Mouse (Mus musculus) heart, embryonic 16.5 days (tissue): Measurements from ENCODE around the gene Supt5. TPM values are rescaled to one million over a fixed set of nuclear protein-coding genes. Genes with fewer than 3 reads are reported as not detected.

ENCODE experiments used
- ATAC-seq: fragments of 200-750 bp; cut with Nextera tagmentation; replicated peaks from 2 replicates; pipeline ENCODE4 v1.8.0; 2017; ENCODE audit warnings: moderate number of reproducible peaks; ENCODE audit not compliant: insufficient read depth, low FRiP score; ENCODE audit errors: extremely low read depth
- H3K27ac ChIP-seq: fragments of 300-500 bp; sonication (generic); 2 replicates; pipeline ENCODE4 v1.5.1; 2014; ENCODE audit warnings: mild to moderate bottlenecking, low read length, control low read depth, moderate library complexity
- H3K27me3 ChIP-seq: fragments of 300-500 bp; sonication (generic); 2 replicates; pipeline ENCODE4 v1.6.1; 2014; ENCODE audit warnings: low read length, mixed read lengths; ENCODE audit not compliant: control insufficient read depth, insufficient read depth
- H3K36me3 ChIP-seq: fragments of 300-500 bp; sonication (generic); 2 replicates; pipeline ENCODE4 v1.6.1; 2014; ENCODE audit not compliant: control insufficient read depth, insufficient read depth
- H3K4me1 ChIP-seq: fragments of 300-500 bp; sonication (generic); 2 replicates; pipeline ENCODE4 v1.6.1; 2014; ENCODE audit warnings: low read length, mixed read lengths; ENCODE audit not compliant: control insufficient read depth, insufficient read depth
- H3K4me2 ChIP-seq: fragments of 300-500 bp; sonication (generic); 2 replicates; pipeline ENCODE4 v1.6.1; 2014; ENCODE audit warnings: low read depth, mild to moderate bottlenecking, control low read depth, low read length
- H3K4me3 ChIP-seq: fragments of 300-500 bp; sonication (generic); 2 replicates; pipeline ENCODE4 v1.5.1; 2014; ENCODE audit warnings: mild to moderate bottlenecking, control low read depth, low read length
- H3K9ac ChIP-seq: fragments of 300-500 bp; sonication (generic); 2 replicates; pipeline ENCODE4 v1.6.1; 2014; ENCODE audit warnings: low read length, control low read depth
- H3K9me3 ChIP-seq: fragments of 300-500 bp; sonication (generic); replicated peaks from 2 replicates; pipeline ENCODE4 v1.6.1; 2016; ENCODE audit warnings: low read length; ENCODE audit not compliant: control insufficient read depth
- WGBS: fragments of 180-500 bp; shearing (Covaris S2); extraction: QIAGEN DNeasy Blood & Tissue Kit; methylation state at CpG from one replicate; pipeline ENCODE4 v1.1.7; 2014; 5-methylcytosine and 5-hydroxymethylcytosine counted together
- polyA plus RNA-seq: library from polyadenylated mRNA; unstranded; fragments of >200 nt; fragmentation: Nextera tagmentation; extraction: Ambion mirVana; gene quantifications from 2 replicates; pipeline ENCODE4 v1.2.1, GENCODE M21; 2015

Gene Supt5
- polyA plus RNA-seq, 1 experiment from 2014 or later = 62.8 TPM

GRCm38 (mm10) chr7:28271761-28272160 lies 66.8 kb downstream of the Supt5 start:
- Histone ChIP-seq H3K9ac (no peak overlapping the region), H3K27ac (no peak overlapping the region), H3K27me3 (no peaks in the 10 kb centered on the region), H3K4me3 (no peak overlapping the region), H3K9me3 (no peaks in the 10 kb centered on the region), H3K36me3 (peaks cover 17% of the 10 kb centered on the region; the same call in 1 of the 2 replicates), H3K4me2 (no peak overlapping the region), H3K4me1 (peaks cover 6% of the 10 kb centered on the region)
- WGBS = 65% methylated on average over 3 of the region's 3 CpGs
- ATAC-seq = no peak

- Histone ChIP-seq H3K4me1 (peaks cover 6% of the 10 kb centered on the region), H3K27ac (no peak overlapping the region), H3K4me2 (no peak overlapping the region), H3K27me3 (no peaks in the 10 kb centered on the region), H3K9me3 (no peaks in the 10 kb centered on the region), H3K36me3 (peaks cover 17% of the 10 kb centered on the region; the same call in 1 of the 2 replicates), H3K9ac (no peak overlapping the region), H3K4me3 (no peak overlapping the region)
- no peak for ATAC-seq
- 92% methylated on average over 12 of the region's 12 CpGs for WGBS
These were observed 69.2 kb downstream of the Supt5 start for GRCm38 (mm10) chr7:28269355-28269754.

- peak overlapping the region; percentile 76 for H3K4me3 ChIP-seq
- peak overlapping the region; percentile 84; the same call in 1 of the 2 replicates for H3K27ac ChIP-seq
- peak overlapping the region; percentile 96 for H3K9ac ChIP-seq
- no peaks in the 10 kb centered on the region for H3K9me3 ChIP-seq
- no peak for ATAC-seq
- peaks cover 6% of the 10 kb centered on the region for H3K4me1 ChIP-seq
- H3K27me3 ChIP-seq = no peaks in the 10 kb centered on the region
- 29% methylated on average over 16 of the region's 16 CpGs for WGBS
- peaks cover 17% of the 10 kb centered on the region; the same call in 1 of the 2 replicates for H3K36me3 ChIP-seq
- H3K4me2 ChIP-seq = peak overlapping the region; percentile 72
These were observed 70.0 kb downstream of the Supt5 start for GRCm38 (mm10) chr7:28268576-28268975.

- peak overlapping the region; percentile 72 for H3K4me2 ChIP-seq
- no peaks in the 10 kb centered on the region for H3K9me3 ChIP-seq
- H3K4me3 ChIP-seq = peak overlapping the region; percentile 76
- peak overlapping the region; percentile 84 for H3K27ac ChIP-seq
- peak; percentile 77 for ATAC-seq
- WGBS = under 1% methylated on average over 54 of the region's 62 CpGs
- H3K4me1 ChIP-seq = peaks cover 6% of the 10 kb centered on the region
- H3K36me3 ChIP-seq = peaks cover 17% of the 10 kb centered on the region; the same call in 1 of the 2 replicates
- peak overlapping the region; percentile 96 for H3K9ac ChIP-seq
- no peaks in the 10 kb centered on the region for H3K27me3 ChIP-seq
These were observed 70.5 kb downstream of the Supt5 start for GRCm38 (mm10) chr7:28268042-28268531.

- peak; percentile 92 for ATAC-seq
- peaks cover 6% of the 10 kb centered on the region for H3K4me1 ChIP-seq
- H3K9me3 ChIP-seq = no peaks in the 10 kb centered on the region
- peak within 1 kb of the TSS; percentile 96 for H3K9ac ChIP-seq
- peaks cover 15% of the 10 kb centered on the region; the same call in 1 of the 2 replicates for H3K36me3 ChIP-seq
- peak within 1 kb of the TSS; percentile 76 for H3K4me3 ChIP-seq
- WGBS = 6% methylated on average over 57 of the region's 57 CpGs
- H3K27me3 ChIP-seq = no peaks in the 10 kb centered on the region
- H3K4me2 ChIP-seq = peak within 1 kb of the TSS; percentile 72
- peak within 1 kb of the TSS; percentile 84 for H3K27ac ChIP-seq
These were observed 71.2 kb downstream of the Supt5 start, which contains the start of gene Eid2 for GRCm38 (mm10) chr7:28267129-28268041. TSS of gene Eid2 (plus strand) at chr7:28267881.

GRCm38 (mm10) chr7:28265391-28265790 lies 73.2 kb downstream of the Supt5 start:
- peaks cover 6% of the 10 kb centered on the region for H3K4me1 ChIP-seq
- H3K27ac ChIP-seq = no peak overlapping the region
- no peaks in the 10 kb centered on the region for H3K9me3 ChIP-seq
- H3K36me3 ChIP-seq = 0 out of 2 replicates have a peak, but pooled peaks cover 8% of the 10 kb centered on the region
- H3K4me2 ChIP-seq = no peak overlapping the region
- no peak for ATAC-seq
- no peaks in the 10 kb centered on the region for H3K27me3 ChIP-seq
- H3K9ac ChIP-seq = no peak overlapping the region
- 83% methylated on average over 13 of the region's 13 CpGs for WGBS
- H3K4me3 ChIP-seq = no peak overlapping the region

Other genes with a start within 250 kb of the Supt5 start
- gene 9530053A07Rik, start 209.3 kb downstream of the Supt5 start, polyA plus RNA-seq = 0.05 and 0.12 TPM in 2 replicates
- 62.4 and 71.5 TPM in 2 replicates for gene Fbl, start 169.0 kb downstream of the Supt5 start, polyA plus RNA-seq
- gene Dyrk1b, start 159.3 kb downstream of the Supt5 start, polyA plus RNA-seq = 7.7 and 8.9 TPM in 2 replicates
- gene Eid2, start 70.9 kb downstream of the Supt5 start, polyA plus RNA-seq = 0.68 and 0.94 TPM in 2 replicates
- gene Eid2b, start 61.0 kb downstream of the Supt5 start, polyA plus RNA-seq = 6.6 and 7.3 TPM in 2 replicates
- not detected in 2 replicates for gene Selenov, start 47.6 kb downstream of the Supt5 start, polyA plus RNA-seq
- 0.16 and 0.17 TPM in 2 replicates for gene Dll3, start 36.5 kb downstream of the Supt5 start, polyA plus RNA-seq
- 130 and 132 TPM in 2 replicates for gene Timm50, start 26.7 kb downstream of the Supt5 start, polyA plus RNA-seq
- gene Rps16, start 11.9 kb upstream of the Supt5 start, polyA plus RNA-seq = 506 and 555 TPM in 2 replicates
- gene Plekhg2, start 33.9 kb upstream of the Supt5 start, polyA plus RNA-seq = 35.8 and 41.8 TPM in 2 replicates
- gene Zfp36, start 41.5 kb upstream of the Supt5 start, polyA plus RNA-seq = 15.4 and 18.5 TPM in 2 replicates
- 41.3 and 50.1 TPM in 2 replicates for gene Med29, start 54.0 kb upstream of the Supt5 start, polyA plus RNA-seq
- 78.9 and 79.9 TPM in 2 replicates for gene Paf1, start 54.2 kb upstream of the Supt5 start, polyA plus RNA-seq
- 17.9 and 32.7 TPM in 2 replicates for gene Gmfg, start 98.7 kb upstream of the Supt5 start, polyA plus RNA-seq
- gene Lrfn1, start 113.2 kb upstream of the Supt5 start, polyA plus RNA-seq = 0.72 and 0.80 TPM in 2 replicates
- gene Ifnl2, start 171.7 kb upstream of the Supt5 start, polyA plus RNA-seq = not detected in 2 replicates
- not detected in 2 replicates for gene Ifnl3, start 184.1 kb upstream of the Supt5 start, polyA plus RNA-seq
- gene Sycn, start 202.1 kb upstream of the Supt5 start, polyA plus RNA-seq = not detected in 2 replicates
- gene Nccrp1, start 208.5 kb upstream of the Supt5 start, polyA plus RNA-seq = not detected in 2 replicates